20 mouse cellular contexts compared by ENCODE assay signal in genomic region chr13:41683356-41684012, GRCm38 (mm10).
DNase-seq lines count a peak whose midpoint lies in the region; ATAC-seq and TF ChIP-seq lines count a peak whose summit lies in the region.
"Had no signal": no experiment of that assay in that cellular context is flagged by ENCODE, and none has a peak within 500 bp of the region (broad histone marks: within the 10 kb centered on the region; RNA-seq: fewer than 3 reads in every experiment).

No protein-coding gene starts in this region.

- TF ChIP-seq EP300 in heart, postnatal 0 days (IDR thresholded peaks at IDR 0.05; ENCODE audit: low read depth): no peak
- TF ChIP-seq EP300 in liver, postnatal 0 days (IDR thresholded peaks at IDR 0.05; ENCODE audit: low read depth): no peak
- no peak for TF ChIP-seq EP300 in CH12.LX (IDR thresholded peaks at IDR 0.05; ENCODE audit: low read length)

- H3K27me3 ChIP-seq in heart, postnatal 0 days (ENCODE audit: control insufficient read depth, insufficient read depth, low read length): no peaks in the 10 kb centered on the region
- H3K27me3 ChIP-seq in liver, postnatal 0 days (ENCODE audit: insufficient read depth, low read length): no peaks in the 10 kb centered on the region
- H3K27me3 ChIP-seq in liver, embryonic 12.5 days (replicated peaks): no peaks in the 10 kb centered on the region
- H3K27me3 ChIP-seq in CH12.LX (replicated peaks): no peaks in the 10 kb centered on the region
- H3K27me3 ChIP-seq: forebrain, embryonic 13.5 days; megakaryocyte, embryonic 14.5 days had no signal

- H3K4me2 ChIP-seq in heart, postnatal 0 days (ENCODE audit: low read depth, low read length): no peak overlapping the region
- no peak overlapping the region for H3K4me2 ChIP-seq in liver, postnatal 0 days (ENCODE audit: low read depth, low read length)
- H3K4me2 ChIP-seq in liver, embryonic 12.5 days: no peak overlapping the region
- no peak overlapping the region for H3K4me2 ChIP-seq in CH12.LX (ENCODE audit: insufficient read depth, low read depth, poor library complexity, severe bottlenecking)
- H3K4me2 ChIP-seq: forebrain, embryonic 13.5 days; heart, embryonic 11.5 days; hindbrain, embryonic 14.5 days had no signal

- ATAC-seq in heart, postnatal 0 days (ENCODE audit: insufficient read depth, low read depth): 0 out of 2 replicates have a peak, but pooled peaks have one; percentile 44
- no peak for ATAC-seq in liver, postnatal 0 days
- ATAC-seq in liver, embryonic 12.5 days: no peak
- ATAC-seq: forebrain, embryonic 13.5 days had no signal

- no peaks in the 10 kb centered on the region for H3K9me3 ChIP-seq in heart, postnatal 0 days (replicated peaks; ENCODE audit: control insufficient read depth, low read length)
- H3K9me3 ChIP-seq in liver, postnatal 0 days (ENCODE audit: low read length): no peaks in the 10 kb centered on the region
- no peaks in the 10 kb centered on the region for H3K9me3 ChIP-seq in liver, embryonic 12.5 days (replicated peaks)
- H3K9me3 ChIP-seq in CH12.LX (replicated peaks; ENCODE audit: low read length): no peaks in the 10 kb centered on the region
- H3K9me3 ChIP-seq: forebrain, embryonic 13.5 days; megakaryocyte, embryonic 14.5 days had no signal

- no peaks in the 10 kb centered on the region for H3K36me3 ChIP-seq in heart, postnatal 0 days (replicated peaks; ENCODE audit: control insufficient read depth, insufficient read depth, low read length)
- no peaks in the 10 kb centered on the region for H3K36me3 ChIP-seq in liver, postnatal 0 days (replicated peaks; ENCODE audit: insufficient read depth, low read length)
- H3K36me3 ChIP-seq in liver, embryonic 12.5 days: no peaks in the 10 kb centered on the region
- no peaks in the 10 kb centered on the region for H3K36me3 ChIP-seq in CH12.LX (replicated peaks in 1 of 2; ENCODE audit: control insufficient read depth in 1 of 2, insufficient read depth in 1 of 2, low read length in 1 of 2)

- DNase-seq in heart, postnatal 0 days (ENCODE audit: low spot score): no peak
- no peak for DNase-seq in heart, adult 8-10 months (ENCODE audit: low spot score)
- no peak for DNase-seq in liver, postnatal 0 days
- no peak for DNase-seq in CH12.LX (ENCODE audit: extremely low read depth)
- DNase-seq in brain, embryonic 14.5 days (ENCODE audit: low read depth): no peak
- DNase-seq in cerebellum, postnatal 25 days: no peak
- no peak for DNase-seq in urinary bladder, postnatal 10 days (ENCODE audit: low spot score)
- DNase-seq: adrenal gland, postnatal 36 days; cerebellum, adult 8-10 months; gastrocnemius, postnatal 36 days; heart, postnatal 36 days; left cerebral cortex, postnatal 4 days; liver; lung, postnatal 10 days; thymus, postnatal 14 days had no signal

- no peak overlapping the region for H3K9ac ChIP-seq in heart, postnatal 0 days (replicated peaks; ENCODE audit: low read depth, low read length)
- H3K9ac ChIP-seq in liver, postnatal 0 days (replicated peaks): no peak overlapping the region
- H3K9ac ChIP-seq in liver, embryonic 12.5 days: no peak overlapping the region
- no peak overlapping the region for H3K9ac ChIP-seq in CH12.LX (ENCODE audit: insufficient read depth, low read depth)
- H3K9ac ChIP-seq: forebrain, embryonic 13.5 days; hindbrain, embryonic 14.5 days had no signal

- peak; percentile 42 for TF ChIP-seq RAD21 in CH12.LX (IDR thresholded peaks at IDR 0.05; ENCODE audit: low read depth, low read length)

- peak; percentile 53 for TF ChIP-seq CTCF in heart, postnatal 0 days (IDR thresholded peaks at IDR 0.05; ENCODE audit: low read depth)
- peak; percentile 37 for TF ChIP-seq CTCF in liver, postnatal 0 days (IDR thresholded peaks at IDR 0.05; ENCODE audit: low read depth)
- peak in 1 of 2 experiments; percentile 57; a peak in 2 of 4 replicates for TF ChIP-seq CTCF in CH12.LX (conservative IDR thresholded peaks at IDR 0.05 in 1 of 2, IDR thresholded peaks at IDR 0.05 in 1 of 2; ENCODE audit: low read depth in 2 of 2, low read length in 2 of 2)
- TF ChIP-seq CTCF in brain, embryonic 14.5 days (IDR thresholded peaks at IDR 0.05; ENCODE audit: borderline replicate concordance, extremely low read depth, insufficient read depth, insufficient read length): peak; percentile 4; the same call in 1 of the 2 replicates

- H3K4me1 ChIP-seq in heart, postnatal 0 days (ENCODE audit: control insufficient read depth, insufficient read depth): no peaks in the 10 kb centered on the region
- no peaks in the 10 kb centered on the region for H3K4me1 ChIP-seq in liver, postnatal 0 days (ENCODE audit: insufficient read depth)
- no peaks in the 10 kb centered on the region for H3K4me1 ChIP-seq in liver, embryonic 12.5 days
- peaks cover 12 to 21% of the 10 kb centered on the region in 2 experiments for H3K4me1 ChIP-seq in CH12.LX (ENCODE audit: control insufficient read depth in 1 of 2, insufficient read depth in 2 of 2)
- H3K4me1 ChIP-seq: forebrain, embryonic 13.5 days; megakaryocyte, embryonic 14.5 days had no signal

- no peak overlapping the region for H3K4me3 ChIP-seq in heart, postnatal 0 days (ENCODE audit: low read depth, low read length)
- H3K4me3 ChIP-seq in liver, postnatal 0 days (ENCODE audit: low read depth, low read length): no peak overlapping the region
- no peak overlapping the region for H3K4me3 ChIP-seq in liver, embryonic 12.5 days
- no peak overlapping the region for H3K4me3 ChIP-seq in CH12.LX (replicated peaks in 1 of 3; ENCODE audit: low read depth in 2 of 3, low read length in 2 of 3, poor library complexity in 1 of 3)
- H3K4me3 ChIP-seq: forebrain, embryonic 13.5 days; megakaryocyte, embryonic 14.5 days had no signal

- H3K79me2 ChIP-seq in CH12.LX (replicated peaks; ENCODE audit: control insufficient read depth, extremely low read depth, insufficient read depth, poor library complexity, severe bottlenecking): no peaks in the 10 kb centered on the region

- no peak overlapping the region for H3K27ac ChIP-seq in heart, postnatal 0 days (ENCODE audit: low read depth)
- H3K27ac ChIP-seq in liver, postnatal 0 days (ENCODE audit: low read depth): no peak overlapping the region
- H3K27ac ChIP-seq in liver, embryonic 12.5 days: no peak overlapping the region
- no peak overlapping the region for H3K27ac ChIP-seq in CH12.LX (ENCODE audit: insufficient read depth, low read depth)
- H3K27ac ChIP-seq: forebrain, embryonic 13.5 days; hindbrain, embryonic 14.5 days had no signal

- WGBS in heart, postnatal 0 days: 86% methylated on average over 11 of the region's 11 CpGs
- 74% methylated on average over 11 of the region's 11 CpGs for WGBS in liver, postnatal 0 days (ENCODE audit: insufficient replicate concordance)
- whole genome bisulfite sequencing in liver, embryonic 12.5 days (ENCODE audit: insufficient replicate concordance): 75% methylated on average over 11 of the region's 11 CpGs

- dilution Hi-C loops in CH12.LX (cut with MboI; ENCODE audit: extremely low pct_ligation_motif_present, extremely low pct_unique_long_range_greater_than_20kb, low sequenced_read_pairs): no loop called here

- no peak for TF ChIP-seq POLR2A in CH12.LX (IDR thresholded peaks at IDR 0.05; ENCODE audit: low read depth, low read length)
- TF ChIP-seq POLR2A in brain, embryonic 14.5 days (IDR thresholded peaks at IDR 0.05; ENCODE audit: borderline replicate concordance, extremely low read depth, insufficient read depth, insufficient read length, poor library complexity, severe bottlenecking): no peak

- in situ Hi-C loops in CH12.LX (cut with MboI; ENCODE audit: low pct_ligation_motif_present, low pct_unique_long_range_greater_than_20kb, low sequenced_read_pairs): no loop called here

TF ChIP-seq in CH12.LX, 34 proteins besides CTCF, POLR2A, EP300 and RAD21:
- TF ChIP-seq SMC3 (IDR thresholded peaks at IDR 0.05; ENCODE audit: low read depth, low read length): peak; percentile 39
- TF ChIP-seq ZKSCAN1 (IDR thresholded peaks at IDR 0.05; ENCODE audit: borderline replicate concordance, low read depth, low read length): no peak
TF ChIP-seq in CH12.LX: peak in this region for 1.
